Mouse (Mus musculus) CH12F3 (cell line): ENCODE results near the gene Ier2.

ENCODE experiments used
- in situ Hi-C: fragments of 300-500 bp; cut with MboI; formaldehyde crosslinking; loops from 2 replicates; pipeline ENCODE4 v1.14.3; 2020; ENCODE audit warnings: low sequenced_read_pairs

The Ier2 gene

GRCm38 (mm10) chr8:84663483-84664327 lies 1.1 kb upstream of the Ier2 start:
- in situ Hi-C loops: no loop called here

GRCm38 (mm10) chr8:84661961-84662571 lies 586 bp downstream of the Ier2 start:
- in situ Hi-C loops: no loop called here

GRCm38 (mm10) chr8:84661458-84661871 lies 1.2 kb downstream of the Ier2 start:
- in situ Hi-C loops: no loop called here

- in situ Hi-C loops: no loop called here
Measured at GRCm38 (mm10) chr8:84660819-84661457, 1.7 kb downstream of the Ier2 start.

GRCm38 (mm10) chr8:84659936-84660818 lies 2.5 kb downstream of the Ier2 start:
- in situ Hi-C loops: no loop called here

GRCm38 (mm10) chr8:84658951-84659350 lies 3.7 kb downstream of the Ier2 start:
- in situ Hi-C loops: no loop called here

- in situ Hi-C loops: no loop called here
Measured at GRCm38 (mm10) chr8:84657680-84658079, 5.0 kb downstream of the Ier2 start.

GRCm38 (mm10) chr8:84657203-84657602 lies 5.4 kb downstream of the Ier2 start:
- in situ Hi-C loops: no loop called here

GRCm38 (mm10) chr8:84656641-84657126 lies 6.0 kb downstream of the Ier2 start:
- in situ Hi-C loops: no loop called here

- in situ Hi-C loops: no loop called here
Measured at GRCm38 (mm10) chr8:84656191-84656525, 6.5 kb downstream of the Ier2 start.

- in situ Hi-C loops: no loop called here
Measured at GRCm38 (mm10) chr8:84655336-84656190, 7.1 kb downstream of the Ier2 start.

- in situ Hi-C loops: no loop called here
Measured at GRCm38 (mm10) chr8:84654597-84654996, 8.1 kb downstream of the Ier2 start.

- in situ Hi-C loops: no loop called here
Measured at GRCm38 (mm10) chr8:84653092-84653631, 9.5 kb downstream of the Ier2 start.

- in situ Hi-C loops: no loop called here
Measured at GRCm38 (mm10) chr8:84650213-84650612, 12.4 kb downstream of the Ier2 start.

- in situ Hi-C loops: no loop called here
Measured at GRCm38 (mm10) chr8:84647461-84647901, 15.2 kb downstream of the Ier2 start.

GRCm38 (mm10) chr8:84646800-84647199 lies 15.9 kb downstream of the Ier2 start:
- in situ Hi-C loops: no loop called here

- in situ Hi-C loops: no loop called here
Measured at GRCm38 (mm10) chr8:84643019-84643418, 19.6 kb downstream of the Ier2 start.

GRCm38 (mm10) chr8:84641578-84642361 lies 20.9 kb downstream of the Ier2 start:
- in situ Hi-C loops: no loop called here
